In genomic region chr8:26698580-26698979, GRCm38 (mm10) we compare ENCODE assay signal across 9 mouse cellular contexts.
DNase-seq lines count a peak whose midpoint lies in the region; ATAC-seq lines count a peak whose summit lies in the region.
"Had no signal": no experiment of that assay in that cellular context is flagged by ENCODE, and none has a peak within 500 bp of the region (broad histone marks: within the 10 kb centered on the region; RNA-seq: fewer than 3 reads in every experiment).

No protein-coding gene starts in this region.

- H3K36me3 ChIP-seq in macrophage (ENCODE audit: inconsistent target) = no peaks in the 10 kb centered on the region
- H3K36me3 ChIP-seq in hindbrain, embryonic 16.5 days (ENCODE audit: control insufficient read depth, insufficient read depth, low read length) = no peaks in the 10 kb centered on the region
- H3K36me3 ChIP-seq: heart, embryonic 15.5 days had no signal

- H3K9me3 ChIP-seq in hindbrain, embryonic 16.5 days (ENCODE audit: control insufficient read depth, low read length) = no peaks in the 10 kb centered on the region
- H3K9me3 ChIP-seq: heart, embryonic 15.5 days had no signal

- no peaks in the 10 kb centered on the region for H3K79me2 ChIP-seq in macrophage (ENCODE audit: inconsistent target)

- no peaks in the 10 kb centered on the region; the same call in 1 of the 2 replicates for H3K27me3 ChIP-seq in hindbrain, embryonic 16.5 days (replicated peaks; ENCODE audit: control insufficient read depth, insufficient read depth, low read length)
- H3K27me3 ChIP-seq: heart, embryonic 15.5 days had no signal

- H3K4me1 ChIP-seq in hindbrain, embryonic 16.5 days (ENCODE audit: control insufficient read depth, insufficient read depth, low read depth, low read length) = no peaks in the 10 kb centered on the region
- H3K4me1 ChIP-seq: heart, embryonic 15.5 days had no signal

- WGBS in macrophage (ENCODE audit: missing documents) = 1% methylated on average over 7 of the region's 7 CpGs
- 65% methylated on average over 7 of the region's 7 CpGs for WGBS in hindbrain, embryonic 16.5 days

- H3K27ac ChIP-seq in macrophage = peak overlapping the region; percentile 98
- H3K27ac ChIP-seq in hindbrain, embryonic 16.5 days (ENCODE audit: low read depth, low read length) = no peak overlapping the region
- H3K27ac ChIP-seq: heart, embryonic 15.5 days had no signal

- DNase-seq in gastrocnemius, adult 18-20 months (ENCODE audit: low spot score) = peak; percentile 18
- DNase-seq in gastrocnemius, postnatal 36 days = no peak
- peak; percentile 65 for DNase-seq in A20 (ENCODE audit: low read depth, low spot score)
- peak; percentile 14 to 23 for DNase-seq in heart, postnatal 14 days
- DNase-seq in testis, postnatal 10 days (ENCODE audit: low spot score) = no peak
- DNase-seq in cerebellum, postnatal 10 days = no peak

- H3K4me3 ChIP-seq in macrophage (ENCODE audit: inconsistent target) = no peak overlapping the region
- no peak overlapping the region for H3K4me3 ChIP-seq in hindbrain, embryonic 16.5 days (ENCODE audit: low read length)
- H3K4me3 ChIP-seq: heart, embryonic 15.5 days had no signal

- intact Hi-C loops in gastrocnemius, postnatal 36 days (cut with DNase I) = no loop called here
- intact Hi-C loops in heart, postnatal 14 days (cut with DNase I) = no loop called here

- no peak overlapping the region for H3K4me2 ChIP-seq in hindbrain, embryonic 16.5 days (ENCODE audit: low read length)
- H3K4me2 ChIP-seq: heart, embryonic 15.5 days had no signal

- H3K9ac ChIP-seq in hindbrain, embryonic 16.5 days (ENCODE audit: low read depth, low read length) = no peak overlapping the region
- H3K9ac ChIP-seq: heart, embryonic 15.5 days had no signal

- no peak for ATAC-seq in hindbrain, embryonic 16.5 days

Comparison
In these comparisons a context has a peak if more than half of its experiments do, and no peak if none do; other contexts are left out.
1. DNase-seq: peak in gastrocnemius, adult 18-20 months (single experiment), A20 (single experiment) and heart, postnatal 14 days (2 of 2); none in gastrocnemius, postnatal 36 days (0 of 2), testis, postnatal 10 days (single experiment) and cerebellum, postnatal 10 days (0 of 2).